Mouse (Mus musculus) left cerebral cortex, adult 8-10 months (tissue): ENCODE measurements around the gene Schip1. TPM values are rescaled to one million over a fixed set of nuclear protein-coding genes. Genes with fewer than 3 reads are reported as not detected.

Experiments
- DNase-seq, 2 experiments: peaks; one replicate each; pipeline ENCODE4 v3.0.0; 2022; ENCODE audit warnings: low spot score in 2 of 2
- total RNA-seq, 4 experiments: library from RNA; stranded (reverse); gene quantifications; 2 replicates each; pipeline ENCODE4 v1.2.4; 2022

Schip1 gene
- total RNA-seq, 4 experiments from 2014 or later, result 173 to 196 (median 186) TPM

DNA sequence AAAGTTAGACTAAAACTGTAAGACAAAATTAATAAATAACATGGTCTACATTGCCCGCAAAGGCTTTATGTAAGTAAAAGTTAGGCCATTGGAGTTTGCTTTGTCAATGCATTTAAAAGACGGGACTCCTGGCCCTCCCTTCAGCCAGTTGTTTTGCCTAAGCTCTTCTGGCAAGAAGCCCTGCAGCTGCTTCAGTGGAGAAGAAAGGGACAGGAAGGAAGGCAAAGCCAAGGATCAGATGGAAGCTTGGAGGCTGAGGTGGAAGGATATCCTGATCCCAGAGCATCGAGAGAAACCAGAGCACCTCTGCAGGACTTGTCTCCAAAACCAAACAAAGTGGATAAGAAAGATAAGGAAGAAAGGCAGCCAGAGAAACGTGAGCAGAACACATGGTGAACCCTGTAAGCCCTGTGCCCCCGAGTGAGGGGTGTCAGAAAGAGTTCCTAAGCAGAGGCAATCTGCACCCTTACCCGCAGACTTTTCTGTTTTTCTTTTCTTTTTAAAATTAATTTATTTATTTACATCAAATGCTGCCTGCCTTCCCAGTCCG is 442.2 kb downstream of the Schip1 start:
- DNase-seq, result peak in 1 of 2 experiments; percentile 0

DNA sequence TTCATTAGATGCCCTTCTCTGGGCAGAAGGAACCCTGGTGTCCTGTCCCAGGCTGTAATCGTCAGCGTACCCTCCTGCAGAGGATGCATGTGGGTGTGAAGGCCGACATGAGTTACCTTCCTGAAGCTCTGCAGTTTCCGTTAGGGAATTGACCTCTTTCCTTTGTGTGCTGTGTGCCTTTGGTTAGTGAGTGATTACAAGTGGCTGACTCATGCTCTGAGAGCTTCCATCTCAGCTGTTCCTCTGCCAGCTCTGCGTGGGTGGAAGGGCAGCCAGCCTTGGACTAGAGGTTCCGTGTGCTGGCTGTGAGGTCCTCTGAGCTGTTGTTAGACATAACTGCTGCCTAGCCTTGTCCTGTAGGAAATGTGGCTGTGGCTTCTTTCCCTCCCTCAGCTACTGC is 444.0 kb downstream of the Schip1 start:
- peak in 1 of 2 experiments; percentile 75 for DNase-seq

DNA sequence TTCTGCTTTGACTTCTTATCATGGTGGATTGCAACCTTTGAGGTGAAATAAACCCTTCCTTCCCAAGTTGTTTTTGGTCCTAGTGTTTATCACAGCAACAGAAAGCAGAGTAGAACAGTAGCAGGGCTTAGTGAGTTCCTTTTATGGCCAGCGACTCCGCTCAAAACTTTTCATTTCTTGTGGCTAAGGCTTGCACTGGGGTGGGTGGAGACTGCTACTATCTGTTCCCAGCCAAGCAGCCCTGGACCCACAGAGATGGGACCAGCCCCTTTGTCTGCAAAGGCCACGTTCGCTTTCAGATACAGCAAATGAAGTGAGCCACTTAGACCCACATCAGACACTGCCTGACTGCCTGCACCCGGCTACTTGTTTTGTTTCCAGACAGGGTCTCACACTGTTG is 446.3 kb downstream of the Schip1 start:
- DNase-seq, result peak in 1 of 2 experiments; percentile 4

DNA sequence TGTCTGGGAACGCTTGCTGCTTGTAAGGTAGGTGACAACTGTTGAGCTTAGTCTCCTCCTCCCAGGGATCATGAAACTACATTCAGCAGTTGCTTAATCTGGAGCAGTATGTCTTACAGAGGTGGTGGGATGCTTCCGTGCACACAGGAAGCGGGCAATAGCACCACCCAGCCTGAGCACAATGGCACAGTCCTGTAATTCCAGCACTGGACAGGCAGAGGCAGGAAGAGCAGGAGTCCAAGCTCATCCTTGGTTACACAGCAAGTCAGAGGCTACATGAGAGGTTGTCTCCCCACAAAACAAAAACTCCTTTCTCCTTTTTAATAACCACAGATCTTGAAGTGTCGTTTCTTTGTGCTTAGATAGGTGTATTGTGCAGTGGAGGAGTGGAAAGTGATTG is 447.1 kb downstream of the Schip1 start:
- DNase-seq, result no peak

DNA sequence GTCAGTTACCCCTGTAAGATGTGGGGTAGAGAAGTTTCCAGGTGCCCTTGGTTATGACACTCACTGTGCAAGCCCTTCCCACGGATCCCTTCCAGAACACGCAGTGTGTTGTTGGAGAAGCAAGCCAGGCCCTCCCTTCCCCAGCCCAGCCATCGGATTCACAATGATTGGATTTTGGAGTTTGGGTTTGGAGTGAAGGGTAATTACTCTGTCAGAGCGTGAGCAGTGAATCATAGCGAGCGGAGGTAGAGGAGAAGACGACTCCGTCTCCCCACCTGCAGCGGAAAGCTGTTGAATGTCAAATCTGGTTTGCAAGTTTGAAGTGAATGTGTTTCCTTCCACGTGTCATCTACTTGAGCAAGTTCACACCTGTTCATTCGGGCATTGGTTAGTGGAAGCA is 447.7 kb downstream of the Schip1 start:
- DNase-seq, result no peak

DNA sequence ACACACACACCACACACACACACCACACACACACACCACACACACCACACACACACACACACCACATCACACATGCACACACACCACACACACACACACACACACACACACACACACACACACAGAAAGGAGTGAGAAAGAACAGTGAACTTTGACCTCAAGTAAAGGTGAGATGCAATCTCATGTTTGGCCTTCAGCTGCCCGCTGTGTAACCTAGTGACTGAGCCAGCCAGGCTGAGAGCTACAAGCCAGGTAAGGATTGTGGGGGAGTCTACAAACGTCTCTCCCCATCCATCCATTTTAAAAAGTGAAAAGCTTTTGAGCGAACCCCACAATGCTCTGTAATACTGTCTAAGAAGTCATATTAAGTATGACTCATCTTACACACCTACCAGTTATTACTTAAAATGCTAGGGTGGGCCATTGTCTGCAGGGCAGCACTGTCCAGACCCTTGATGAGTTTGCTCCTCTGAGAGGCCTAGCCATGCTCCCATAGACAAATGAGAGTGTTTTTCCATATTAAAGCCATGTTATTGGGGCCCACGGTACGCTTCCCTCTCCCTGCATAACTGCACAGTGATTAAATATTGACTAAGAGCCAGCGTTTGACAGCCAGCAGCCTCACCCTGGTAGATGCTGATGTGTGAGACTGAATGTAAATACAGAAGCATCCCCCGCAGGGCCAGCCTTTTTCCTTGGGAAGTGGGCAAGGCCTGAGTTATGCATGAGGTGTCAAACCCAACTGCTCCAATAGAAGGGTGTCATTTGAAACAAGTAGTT is 448.9 kb downstream of the Schip1 start:
- peak in 1 of 2 experiments; percentile 13 for DNase-seq

DNA sequence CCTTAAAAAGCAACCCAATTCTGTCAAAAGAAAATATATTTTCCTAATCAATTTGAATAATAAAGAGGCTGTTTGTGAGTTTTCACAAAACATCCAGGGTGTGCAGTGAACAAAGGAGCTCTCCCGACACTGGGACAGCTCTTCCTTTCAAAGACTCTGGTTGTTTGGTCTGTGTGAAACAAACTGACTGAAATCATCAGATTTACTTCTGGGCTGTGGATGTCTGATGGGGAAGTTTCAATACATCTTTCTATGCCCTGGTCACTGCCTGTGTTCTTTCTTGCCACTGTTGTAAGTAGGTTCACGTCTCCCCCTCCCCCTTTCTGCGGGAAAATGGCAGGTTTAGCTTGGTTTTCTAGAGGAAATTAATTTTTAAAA is 449.5 kb downstream of the Schip1 start:
- DNase-seq, result peak in 1 of 2 experiments; percentile 3

DNA sequence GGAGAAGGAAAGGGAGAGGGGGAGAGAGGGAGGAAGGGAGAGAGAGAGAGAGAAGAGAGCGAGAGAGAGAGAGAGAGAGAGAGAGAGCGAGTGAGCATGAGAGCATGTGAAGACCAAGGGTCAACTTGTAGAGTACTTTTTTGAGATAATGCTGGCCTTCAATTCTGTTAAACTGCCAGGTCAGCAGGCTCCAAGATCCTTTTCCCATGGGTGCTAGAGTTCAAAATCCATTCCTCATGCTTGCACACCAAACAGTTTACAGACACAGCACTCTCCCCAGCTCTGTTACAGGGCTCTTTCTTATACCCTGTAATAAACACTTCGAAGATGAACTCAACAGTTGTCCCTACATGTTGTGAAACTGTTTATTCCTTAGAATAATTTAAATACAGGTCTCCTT is 450.1 kb downstream of the Schip1 start:
- DNase-seq, result no peak

DNA sequence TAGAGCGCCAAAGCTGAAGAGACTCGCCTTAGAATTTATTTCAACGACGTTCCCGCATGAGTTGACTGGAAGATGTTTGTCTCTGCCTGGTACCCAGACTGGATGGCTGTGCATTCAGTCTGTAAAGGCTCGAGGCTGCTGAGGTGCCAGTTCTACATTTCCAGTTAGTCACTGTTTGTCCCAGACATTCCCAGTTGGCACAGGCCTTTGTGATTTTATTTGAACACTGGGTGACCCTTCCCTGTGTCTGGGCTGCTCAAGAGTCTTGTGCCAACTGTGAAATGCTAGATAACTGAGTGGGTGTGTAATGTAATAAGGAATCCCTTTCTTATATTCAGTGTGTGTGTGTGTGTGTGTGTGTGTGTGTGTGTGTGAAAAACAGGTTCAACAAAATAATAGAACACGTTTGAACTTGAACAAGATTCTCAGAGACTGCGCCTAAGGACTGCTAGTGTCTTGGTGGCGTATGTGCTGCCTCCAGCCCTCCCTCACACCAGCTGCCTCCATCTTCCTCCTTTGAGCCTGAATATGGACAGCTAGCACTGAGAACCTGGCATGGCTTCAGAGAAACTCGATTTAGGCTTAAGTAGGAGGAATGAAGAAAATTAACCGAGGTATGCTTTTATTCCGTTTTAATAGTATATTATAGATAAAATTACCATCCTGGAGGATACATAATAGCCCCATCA is 451.9 kb downstream of the Schip1 start:
- peak in 1 of 2 experiments; percentile 67 for DNase-seq

DNA sequence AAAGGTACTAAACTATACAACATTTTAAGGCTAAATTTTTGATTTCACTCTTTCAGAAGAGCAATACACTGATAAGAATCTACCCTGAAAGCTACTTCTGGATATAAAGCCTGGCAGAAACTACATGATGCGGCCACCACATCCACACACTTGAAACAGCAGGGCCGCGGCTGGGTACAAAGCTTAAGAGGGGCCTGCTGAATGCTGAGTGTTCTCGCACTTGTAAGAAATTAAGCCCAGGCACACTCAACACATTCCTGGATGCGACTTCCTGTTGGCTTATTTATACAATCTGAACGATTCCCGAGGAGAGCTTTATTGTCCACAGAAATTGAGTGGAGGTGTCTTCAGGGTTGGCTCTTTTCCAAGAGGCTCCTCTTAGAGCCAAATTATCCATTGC is 452.6 kb downstream of the Schip1 start:
- no peak for DNase-seq

DNA sequence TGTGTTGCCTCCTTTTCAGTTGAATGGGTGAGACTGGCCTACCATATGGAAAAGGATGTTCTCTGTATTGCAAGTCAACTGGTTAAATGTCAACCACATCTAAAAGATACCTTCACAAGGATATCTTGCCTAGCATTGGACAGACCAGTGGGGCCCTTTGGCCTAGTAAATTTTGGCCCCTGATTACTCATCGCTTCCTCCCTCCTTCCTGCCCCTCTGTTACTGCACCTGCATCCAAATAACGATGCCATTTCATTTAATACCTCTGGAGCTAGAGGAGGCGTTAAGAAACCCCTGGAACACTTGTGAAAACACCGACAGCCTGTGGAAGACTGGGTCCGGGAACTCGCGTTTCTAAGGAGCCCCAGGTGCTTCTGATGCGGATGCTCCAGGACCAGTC is 453.4 kb downstream of the Schip1 start:
- DNase-seq, result no peak

DNA sequence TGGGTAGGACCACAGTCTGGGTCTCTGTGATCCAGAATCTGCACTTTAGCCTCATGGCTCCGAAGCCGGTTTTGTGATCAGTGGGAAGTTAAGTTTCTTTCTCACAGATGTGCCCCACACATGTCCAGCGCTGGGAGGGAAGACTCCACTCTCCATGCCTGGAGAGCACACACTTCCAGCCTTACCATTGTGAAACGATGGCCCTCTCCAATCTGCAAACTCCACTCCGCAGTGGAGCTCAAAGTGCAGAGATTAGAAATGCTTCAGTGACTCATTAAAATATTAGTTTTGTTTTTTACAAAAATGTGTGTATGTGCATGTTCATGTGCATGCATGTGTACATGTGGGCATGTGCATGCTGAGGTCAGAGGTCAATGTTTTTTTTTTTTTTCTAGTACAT is 454.0 kb downstream of the Schip1 start:
- no peak for DNase-seq

DNA sequence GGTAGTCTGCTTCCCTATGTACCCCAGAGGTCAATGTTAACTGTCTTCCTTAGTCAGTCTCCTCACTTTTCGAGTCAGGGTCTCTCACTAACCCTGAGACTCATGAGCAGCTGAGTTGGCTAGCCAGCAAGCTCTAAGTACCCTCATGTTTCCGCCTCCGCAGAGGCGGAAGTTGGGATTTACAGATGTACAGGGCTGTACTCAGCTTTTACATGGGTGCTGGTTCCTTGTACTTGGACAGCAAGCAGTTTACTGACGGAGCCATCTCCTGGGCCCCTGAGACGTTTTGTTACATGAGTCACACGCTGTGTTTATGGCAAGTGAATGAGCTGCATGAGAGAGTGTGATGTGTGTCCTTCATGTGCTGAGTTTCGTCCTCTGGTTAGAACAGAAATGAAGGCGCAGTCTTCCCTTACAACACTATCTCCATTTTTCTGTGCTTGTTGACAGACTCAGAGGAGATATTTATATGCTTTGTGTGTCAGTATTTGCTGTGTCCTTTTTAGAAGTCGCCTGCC is 460.8 kb downstream of the Schip1 start:
- no peak for DNase-seq

DNA sequence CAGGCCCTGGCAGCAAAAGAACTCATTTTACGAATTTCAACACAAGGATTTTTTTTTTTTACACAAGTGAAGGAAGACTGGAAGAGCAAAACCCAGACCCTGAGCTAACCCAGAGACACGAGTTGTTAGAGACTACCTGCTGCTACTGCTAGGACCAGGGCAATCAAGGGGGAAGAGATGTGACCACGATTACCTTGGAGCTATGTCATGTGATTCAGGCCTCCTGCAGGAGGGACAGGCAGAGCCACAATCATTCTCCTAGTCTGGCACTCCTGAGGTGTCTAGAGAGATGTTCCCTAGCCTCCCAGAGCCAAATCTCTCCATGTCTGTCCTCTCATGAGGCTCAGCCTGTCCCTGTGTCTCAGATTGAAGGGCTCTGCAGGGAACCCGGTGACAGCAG is 461.8 kb downstream of the Schip1 start:
- DNase-seq, result no peak

DNA sequence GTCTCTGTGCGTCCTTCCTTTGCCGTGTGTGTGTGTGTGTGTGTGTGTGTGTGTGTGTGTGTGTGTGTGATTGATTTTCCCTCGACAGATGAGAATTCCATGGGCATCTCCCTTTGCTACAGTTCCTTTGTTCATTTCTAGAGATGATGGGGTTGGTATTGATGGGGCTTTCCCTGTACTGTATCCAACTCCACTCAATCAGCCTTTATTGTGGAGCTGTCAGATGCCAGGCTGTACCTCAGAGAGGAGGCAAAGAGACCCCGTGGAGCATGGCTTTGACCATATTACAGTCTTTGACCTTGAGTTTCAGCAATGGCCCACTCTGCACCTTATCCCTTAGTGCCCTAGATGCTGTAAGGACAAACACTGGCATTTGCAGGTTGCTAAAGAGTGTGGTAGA is 462.6 kb downstream of the Schip1 start:
- peak in 1 of 2 experiments; percentile 2 for DNase-seq

DNA sequence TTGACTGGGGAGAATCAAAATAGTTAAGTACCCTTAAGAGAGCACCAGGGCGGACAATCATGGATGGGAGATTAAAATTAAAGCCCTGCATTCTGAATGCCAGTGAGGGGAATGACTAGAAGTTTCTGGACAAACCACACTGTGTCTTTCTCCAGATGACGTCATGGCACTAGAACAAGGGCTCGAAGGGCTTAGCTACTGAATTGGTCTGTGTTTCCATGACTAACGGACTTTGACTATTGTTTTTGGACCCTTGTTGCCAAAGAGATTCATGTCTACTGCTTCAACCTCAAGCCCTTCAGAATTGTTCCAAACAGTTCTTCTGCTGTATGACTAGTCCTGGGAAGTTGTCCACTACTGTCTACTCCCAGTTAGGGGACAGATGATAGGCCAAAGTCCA is 467.3 kb downstream of the Schip1 start:
- DNase-seq, result no peak

DNA sequence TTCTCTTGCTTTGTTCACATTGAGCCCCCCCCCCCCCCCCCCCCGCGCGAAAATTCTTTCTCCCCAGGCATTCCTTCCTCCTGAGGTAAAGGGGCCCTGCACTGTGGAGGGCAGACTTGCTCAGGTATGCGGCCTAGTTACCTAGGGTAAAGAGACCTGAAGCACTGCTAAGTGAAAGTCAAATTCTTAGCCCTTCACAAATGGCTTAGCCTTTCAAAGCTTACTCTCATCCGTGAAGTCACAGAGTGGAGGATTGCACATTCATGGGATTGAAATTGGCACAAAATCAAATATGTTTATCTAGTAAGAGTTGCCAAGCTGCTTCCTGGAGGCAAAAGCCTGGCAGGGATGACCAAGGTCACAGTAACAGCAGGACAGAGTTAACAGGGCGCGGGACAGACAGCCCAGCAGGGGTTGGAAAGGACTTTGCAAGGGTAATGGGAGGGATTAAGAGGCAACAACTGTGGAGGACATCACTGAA is 470.0 kb downstream of the Schip1 start:
- no peak for DNase-seq

DNA sequence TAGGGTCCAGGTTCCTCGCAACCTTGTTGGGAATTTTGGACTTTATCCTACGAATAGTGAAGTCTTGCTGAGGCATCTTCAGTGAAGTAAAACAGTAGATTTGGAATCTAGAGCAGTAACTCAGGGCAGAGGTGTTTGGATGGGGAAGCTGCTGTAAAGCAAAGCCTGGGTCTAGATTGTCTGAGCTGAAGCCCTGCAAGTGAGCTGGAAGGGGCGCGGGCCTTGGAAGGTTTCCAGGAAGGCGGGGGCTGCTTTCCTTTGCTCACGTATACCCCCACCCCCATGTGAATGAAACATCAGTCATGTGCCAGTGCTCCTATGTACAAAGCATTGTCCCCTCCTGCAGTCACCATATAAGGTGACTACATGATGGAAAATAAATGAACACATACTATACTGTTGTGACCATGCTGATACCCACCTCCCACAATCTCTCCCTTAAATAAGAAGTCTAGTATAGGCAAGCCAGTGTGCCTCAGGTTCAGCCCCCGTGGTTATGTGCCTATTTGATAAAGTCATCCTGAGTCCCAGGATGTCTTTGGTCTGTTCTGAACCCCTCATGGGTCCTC is 470.6 kb downstream of the Schip1 start:
- no peak for DNase-seq

DNA sequence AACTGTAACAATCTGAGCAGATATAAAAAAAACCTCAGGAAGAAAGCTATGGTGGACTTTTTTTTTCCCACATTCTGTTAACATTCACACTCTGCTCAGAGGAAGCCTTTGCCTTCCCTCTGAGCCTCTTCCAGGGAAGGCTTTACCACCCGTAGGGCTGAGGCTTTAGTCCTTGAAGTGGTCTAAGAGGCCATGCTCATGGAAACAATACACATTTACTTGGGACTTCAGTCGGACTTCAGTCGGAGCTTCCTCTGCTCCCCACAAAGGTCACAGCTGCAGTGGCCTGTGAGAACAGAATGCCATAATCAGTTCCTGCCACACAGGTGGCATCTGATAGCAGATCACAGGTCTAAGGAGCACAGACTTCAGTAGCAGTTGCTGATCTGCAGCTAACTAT is 471.5 kb downstream of the Schip1 start:
- DNase-seq, result no peak

DNA sequence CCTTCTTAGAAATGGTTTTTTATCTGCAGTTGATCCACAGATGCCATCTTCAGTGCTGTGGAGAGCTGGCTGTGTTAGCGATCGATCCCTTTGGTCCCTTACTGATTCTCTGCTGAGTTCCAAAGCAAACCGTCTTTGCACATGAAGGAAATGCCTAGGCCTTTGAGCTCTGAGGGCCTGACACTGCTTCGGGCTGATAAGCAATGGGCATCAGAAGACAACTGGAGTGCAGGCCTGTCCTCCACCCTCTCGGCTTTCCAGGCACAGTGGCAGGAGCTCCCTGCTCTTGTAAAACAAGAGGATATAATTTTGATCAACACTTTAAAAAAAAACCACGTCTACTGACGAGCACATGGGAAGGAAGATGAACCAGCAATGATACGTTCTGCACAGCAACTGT is 477.1 kb downstream of the Schip1 start:
- DNase-seq, result no peak

DNA sequence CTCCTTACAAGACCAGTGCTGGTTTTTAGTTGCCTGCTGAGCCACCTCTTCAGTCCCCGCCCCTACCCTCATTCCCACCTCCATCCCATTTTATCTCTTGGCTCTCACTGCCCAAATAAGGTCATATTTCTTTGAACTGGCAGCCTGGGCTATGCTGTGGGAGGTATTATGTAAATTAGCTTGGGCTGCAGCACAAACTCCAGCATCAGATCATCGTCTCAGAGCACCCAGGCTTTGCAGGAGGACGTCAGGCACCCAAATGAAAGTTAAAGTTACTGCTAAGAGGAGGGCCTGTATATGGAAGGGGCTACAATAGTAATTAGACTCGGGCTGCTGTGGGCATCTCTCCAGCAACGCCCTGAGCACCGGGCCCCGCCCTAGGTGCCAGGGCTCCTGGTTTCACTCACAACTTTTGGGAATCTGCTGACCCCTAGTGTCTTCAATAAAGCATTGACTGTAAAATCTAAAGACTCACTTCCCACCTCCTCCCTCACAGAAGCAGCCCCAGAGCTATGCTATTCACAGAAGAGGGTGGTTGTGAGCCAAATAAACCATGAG is 478.4 kb downstream of the Schip1 start:
- DNase-seq, result peak; percentile 51 to 69

DNA sequence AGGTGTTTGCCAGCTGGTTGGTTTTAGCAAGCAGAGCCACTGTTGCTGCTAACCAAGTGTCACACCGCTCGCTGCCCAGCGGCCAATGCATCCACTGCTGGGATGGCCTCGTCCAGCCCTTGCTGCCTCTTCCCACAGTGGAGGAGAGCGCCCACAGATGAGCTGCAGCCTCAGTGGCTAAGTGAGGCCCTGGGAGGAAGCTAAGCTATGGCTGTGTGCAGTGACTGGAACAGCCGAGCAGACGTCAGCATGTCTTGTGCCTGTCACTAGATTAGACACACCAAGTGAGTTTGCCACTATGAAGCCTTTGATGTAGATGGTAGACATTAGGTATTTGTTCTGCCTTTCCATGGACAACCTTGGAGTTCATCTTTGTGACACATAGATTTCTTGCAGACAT is 480.2 kb downstream of the Schip1 start:
- DNase-seq, result no peak
